Mouse (Mus musculus) gastrocnemius, adult 18-20 months (tissue): ENCODE data around the gene Zic5. TPM values are rescaled to one million over a fixed set of nuclear protein-coding genes. Genes with fewer than 3 reads are reported as not detected.

Experiments used
- DNase-seq: peaks from one replicate; pipeline ENCODE4 v3.0.0; 2021; ENCODE audit warnings: low spot score
- long read RNA-seq, 2 experiments: library from polyadenylated mRNA; stranded (forward); transcript quantifications; one replicate each; pipeline ENCODE4 v2.0.0; 2021
- total RNA-seq, 2 experiments: library from RNA; stranded (reverse); gene quantifications; 2 replicates each; pipeline ENCODE4 v1.2.3; 2021

Gene Zic5
- total RNA-seq, result not detected
- long read RNA-seq, experiment 1, result 0 reads
- long read RNA-seq, experiment 2, result 0 reads

GRCm38 (mm10) chr14:122464763-122465741 is at the start of gene Zic5:
TSS of gene Zic5 (minus strand) at chr14:122465677.
- DNase-seq, result no peak

GRCm38 (mm10) chr14:122513511-122514036 is 48.1 kb upstream of the Zic5 start:
- DNase-seq, result no peak

- no peak for DNase-seq
Observed at GRCm38 (mm10) chr14:122511519-122511918, 46.0 kb upstream of the Zic5 start.

GRCm38 (mm10) chr14:122509058-122509457 is 43.6 kb upstream of the Zic5 start:
- no peak for DNase-seq

- DNase-seq, result no peak
Observed at GRCm38 (mm10) chr14:122492015-122492414, 26.5 kb upstream of the Zic5 start.

GRCm38 (mm10) chr14:122491521-122491920 is 26.0 kb upstream of the Zic5 start:
- DNase-seq, result no peak

GRCm38 (mm10) chr14:122490441-122491328 is 25.2 kb upstream of the Zic5 start, which contains the start of gene Gm10837:
TSS of gene Gm10837 (plus strand) at chr14:122490586.
- DNase-seq, result no peak

- DNase-seq, result no peak
Observed at GRCm38 (mm10) chr14:122489686-122490414, 24.4 kb upstream of the Zic5 start.

GRCm38 (mm10) chr14:122489041-122489440 is 23.6 kb upstream of the Zic5 start:
- DNase-seq, result no peak

GRCm38 (mm10) chr14:122487366-122487765 is 21.9 kb upstream of the Zic5 start:
- DNase-seq, result no peak

GRCm38 (mm10) chr14:122486611-122487010 is 21.1 kb upstream of the Zic5 start:
- no peak for DNase-seq

GRCm38 (mm10) chr14:122485635-122486181 is 20.2 kb upstream of the Zic5 start:
- DNase-seq, result no peak

- no peak for DNase-seq
Observed at GRCm38 (mm10) chr14:122484844-122485551, 19.5 kb upstream of the Zic5 start.

GRCm38 (mm10) chr14:122484458-122484843 is 19.0 kb upstream of the Zic5 start:
- DNase-seq, result no peak

GRCm38 (mm10) chr14:122483556-122484421 is 18.3 kb upstream of the Zic5 start:
- DNase-seq, result no peak

- no peak for DNase-seq
Observed at GRCm38 (mm10) chr14:122483024-122483385, 17.5 kb upstream of the Zic5 start.

GRCm38 (mm10) chr14:122482081-122483023 is 16.9 kb upstream of the Zic5 start:
- DNase-seq, result no peak

- no peak for DNase-seq
Observed at GRCm38 (mm10) chr14:122481181-122481580, 15.7 kb upstream of the Zic5 start.
